Mouse (Mus musculus): ENCODE measurements at regions not wholly inside any gene's neighbourhood (a gene's known extent, or its start where the extent isn't known, plus 50 kb on each side); places are given as distances from the start of the nearest gene placed in this dataset.

DNA sequence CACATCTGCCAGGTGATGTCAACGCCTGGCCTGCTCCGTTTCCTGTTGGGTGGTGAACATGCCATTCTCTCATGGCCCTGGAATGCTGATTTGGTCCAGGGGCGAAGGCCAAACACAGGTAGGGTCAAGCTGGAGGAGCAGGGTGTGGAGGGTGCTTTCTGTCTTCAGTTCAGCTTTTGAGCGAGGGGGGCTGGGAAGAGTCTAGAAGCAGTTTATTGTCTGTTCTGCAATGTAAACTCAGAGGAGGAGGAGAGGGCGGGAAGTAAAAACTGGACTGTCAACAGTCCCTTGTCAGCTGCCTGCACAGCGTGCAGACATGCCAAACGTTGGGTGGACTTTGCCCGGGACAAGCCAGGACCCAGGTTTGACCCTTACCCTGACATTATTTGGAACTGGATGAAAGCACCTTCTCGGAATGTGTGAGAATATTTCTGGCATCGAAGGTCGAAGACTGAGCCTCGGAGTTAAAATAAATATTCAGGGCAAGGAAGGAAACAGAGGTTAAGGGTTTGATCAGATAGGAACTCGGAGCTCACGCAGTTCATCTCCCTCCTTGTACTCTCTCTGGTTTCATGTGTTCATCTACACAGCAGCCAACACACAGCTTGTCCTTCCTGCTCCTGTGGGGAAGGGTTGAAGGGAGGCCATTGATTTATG is 183.3 kb upstream of the Gm5148 start:
- Histone ChIP-seq H3K27ac (peak overlapping the region; percentile 2; the same call in 1 of the 2 replicates), H3K4me2 (replicated peaks) (peak overlapping the region; percentile 0; the same call in 1 of the 2 replicates), H3K9ac (no peak overlapping the region), H3K4me1 (replicated peaks) (peaks cover 10% of the 10 kb centered on the region), H3K36me3 (no peaks in the 10 kb centered on the region), H3K27me3 (replicated peaks) (no peaks in the 10 kb centered on the region), H3K9me3 (no peaks in the 10 kb centered on the region), H3K4me3 (replicated peaks) (no peak overlapping the region)
- WGBS = 10% methylated on average over 14 of the region's 14 CpGs
- peak; percentile 90 for ATAC-seq

- Histone ChIP-seq H3K36me3 (no peaks in the 10 kb centered on the region), H3K4me1 (replicated peaks) (peaks cover 10% of the 10 kb centered on the region), H3K9ac (no peak overlapping the region), H3K4me3 (replicated peaks) (no peak overlapping the region), H3K4me2 (replicated peaks) (peak overlapping the region; percentile 0; the same call in 1 of the 2 replicates), H3K27me3 (replicated peaks) (no peaks in the 10 kb centered on the region), H3K27ac (peak overlapping the region; percentile 25), H3K9me3 (no peaks in the 10 kb centered on the region)
- WGBS = 15% methylated on average over 5 of the region's 5 CpGs
- peak; percentile 46; the same call in 1 of the 2 replicates for ATAC-seq
These were observed 182.5 kb upstream of the Gm5148 start for GRCm38 (mm10) chr3:37906806-37907251.

- no peak for ATAC-seq
- Histone ChIP-seq H3K27me3 (replicated peaks) (no peaks in the 10 kb centered on the region), H3K36me3 (no peaks in the 10 kb centered on the region), H3K4me2 (replicated peaks) (no peak overlapping the region), H3K4me1 (replicated peaks) (peaks cover 10% of the 10 kb centered on the region), H3K9me3 (no peaks in the 10 kb centered on the region), H3K9ac (no peak overlapping the region), H3K4me3 (replicated peaks) (no peak overlapping the region), H3K27ac (no peak overlapping the region)
- 61% methylated on average over 3 of the region's 3 CpGs for WGBS
These were observed 179.9 kb upstream of the Gm5148 start for GRCm38 (mm10) chr3:37904188-37904587.

DNA sequence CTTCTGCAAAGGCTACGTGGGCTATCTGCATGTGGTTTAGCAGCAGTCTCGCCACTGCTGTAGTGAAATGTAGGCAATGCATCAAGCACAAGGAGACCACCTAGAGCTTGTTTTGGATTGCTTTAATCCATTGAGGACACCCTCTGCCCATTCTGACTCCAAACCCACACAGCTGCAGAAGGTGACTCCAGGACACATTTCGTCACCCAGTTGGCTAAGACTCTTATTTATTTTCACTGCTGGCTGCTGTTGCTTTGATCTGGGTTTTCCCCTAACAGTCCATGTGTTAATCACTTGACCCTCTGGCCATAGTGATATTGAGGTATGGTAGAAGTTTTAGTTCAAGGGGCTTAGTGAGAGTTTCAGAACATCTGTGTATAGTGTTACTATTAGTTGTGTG is 179.2 kb upstream of the Gm5148 start:
- no peaks in the 10 kb centered on the region for H3K27me3 ChIP-seq (replicated peaks)
- H3K4me3 ChIP-seq (replicated peaks) = no peak overlapping the region
- H3K9me3 ChIP-seq = no peaks in the 10 kb centered on the region
- ATAC-seq = no peak
- no peak overlapping the region for H3K27ac ChIP-seq
- peaks cover 10% of the 10 kb centered on the region for H3K4me1 ChIP-seq (replicated peaks)
- H3K9ac ChIP-seq = no peak overlapping the region
- 91% methylated on average over 3 of the region's 3 CpGs for WGBS
- no peak overlapping the region for H3K4me2 ChIP-seq (replicated peaks)
- H3K36me3 ChIP-seq = no peaks in the 10 kb centered on the region

GRCm38 (mm10) chr3:37903021-37903420 is 178.7 kb upstream of the Gm5148 start:
- 85% methylated on average over 4 of the region's 4 CpGs for WGBS
- Histone ChIP-seq H3K36me3 (no peaks in the 10 kb centered on the region), H3K4me3 (replicated peaks) (no peak overlapping the region), H3K27me3 (replicated peaks) (no peaks in the 10 kb centered on the region), H3K4me1 (replicated peaks) (peaks cover 10% of the 10 kb centered on the region), H3K9ac (no peak overlapping the region), H3K9me3 (no peaks in the 10 kb centered on the region), H3K4me2 (replicated peaks) (no peak overlapping the region), H3K27ac (no peak overlapping the region)
- ATAC-seq = no peak

DNA sequence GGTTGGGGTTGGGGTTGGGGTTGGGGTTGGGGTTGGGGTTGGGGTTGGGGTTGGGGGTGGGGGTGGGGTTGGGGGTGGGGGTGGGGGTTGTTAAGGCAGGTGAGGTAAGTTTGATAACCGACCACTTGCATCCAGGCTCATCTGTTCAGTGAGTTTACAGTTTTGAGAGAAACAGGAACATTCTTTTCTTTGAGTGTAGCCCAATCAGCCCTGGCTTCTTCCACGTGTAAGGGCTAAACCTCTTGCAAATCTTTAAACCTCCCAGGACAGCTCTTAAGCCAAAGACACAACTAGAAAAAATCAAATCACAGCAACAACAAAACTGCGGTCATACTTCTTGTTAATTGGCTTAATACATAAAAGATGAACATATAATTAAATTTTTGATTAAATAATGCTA is 173.1 kb upstream of the Gm5148 start:
- 42% methylated on average over 3 of the region's 3 CpGs for WGBS
- H3K27ac ChIP-seq = no peak overlapping the region
- H3K27me3 ChIP-seq (replicated peaks) = no peaks in the 10 kb centered on the region
- no peak overlapping the region for H3K4me2 ChIP-seq (replicated peaks)
- H3K4me1 ChIP-seq (replicated peaks) = no peaks in the 10 kb centered on the region
- H3K9me3 ChIP-seq = no peaks in the 10 kb centered on the region
- H3K9ac ChIP-seq = no peak overlapping the region
- no peaks in the 10 kb centered on the region for H3K36me3 ChIP-seq
- ATAC-seq = no peak
- no peak overlapping the region for H3K4me3 ChIP-seq (replicated peaks)

DNA sequence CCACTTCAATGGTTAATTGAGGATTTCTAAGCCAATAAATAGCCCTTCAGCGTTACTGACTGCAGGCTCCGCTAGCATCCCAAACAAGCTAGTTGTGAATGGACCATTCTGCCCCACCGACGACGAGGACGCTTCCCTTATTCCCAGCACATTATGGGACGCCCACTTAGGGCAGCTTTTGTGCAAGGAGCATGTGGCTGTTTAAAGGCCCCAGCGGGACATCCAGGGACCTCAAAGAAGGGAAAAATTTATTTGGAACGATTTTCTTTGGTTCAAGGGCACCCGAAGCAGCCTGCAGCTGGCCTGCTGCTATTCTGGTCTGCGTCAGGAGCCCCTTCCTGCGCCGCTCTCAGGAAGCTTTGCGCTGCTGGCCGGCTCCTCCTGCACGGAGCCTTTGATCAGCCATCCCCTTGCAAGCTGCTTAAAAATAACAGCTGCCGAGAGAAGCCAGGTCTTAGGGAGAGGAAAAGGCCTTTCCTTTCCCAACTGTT is 172.6 kb upstream of the Gm5148 start:
- 11% methylated on average over 17 of the region's 17 CpGs for WGBS
- peak overlapping the region; percentile 38 for H3K4me2 ChIP-seq (replicated peaks)
- no peaks in the 10 kb centered on the region for H3K4me1 ChIP-seq (replicated peaks)

GRCm38 (mm10) chr3:37894599-37894998 is 170.3 kb upstream of the Gm5148 start:
- Histone ChIP-seq H3K4me1 (replicated peaks) (no peaks in the 10 kb centered on the region), H3K36me3 (no peaks in the 10 kb centered on the region), H3K27ac (no peak overlapping the region), H3K4me3 (replicated peaks) (no peak overlapping the region), H3K4me2 (replicated peaks) (no peak overlapping the region), H3K27me3 (replicated peaks) (no peaks in the 10 kb centered on the region), H3K9ac (no peak overlapping the region), H3K9me3 (no peaks in the 10 kb centered on the region)
- ATAC-seq = no peak
- 55% methylated on average over 2 of the region's 2 CpGs for WGBS

More for the DNA sequence above, 172.6 kb upstream of the Gm5148 start:
- ATAC-seq = peak; percentile 81
- Histone ChIP-seq H3K4me3 (replicated peaks) (no peak overlapping the region), H3K36me3 (no peaks in the 10 kb centered on the region), H3K9me3 (no peaks in the 10 kb centered on the region), H3K27ac (peak overlapping the region; percentile 29; the same call in 1 of the 2 replicates), H3K9ac (no peak overlapping the region), H3K27me3 (replicated peaks) (no peaks in the 10 kb centered on the region)

- Histone ChIP-seq H3K36me3 (no peaks in the 10 kb centered on the region), H3K9ac (no peak overlapping the region), H3K4me3 (replicated peaks) (no peak overlapping the region), H3K9me3 (no peaks in the 10 kb centered on the region), H3K4me1 (replicated peaks) (0 out of 2 replicates have a peak, but pooled peaks cover 3% of the 10 kb centered on the region), H3K27ac (no peak overlapping the region), H3K4me2 (replicated peaks) (no peak overlapping the region), H3K27me3 (replicated peaks) (no peaks in the 10 kb centered on the region)
- ATAC-seq = no peak
- 76% methylated on average over 1 of the region's 1 CpGs for WGBS
These were observed 165.9 kb upstream of the Gm5148 start for GRCm38 (mm10) chr3:37890202-37890601.

DNA sequence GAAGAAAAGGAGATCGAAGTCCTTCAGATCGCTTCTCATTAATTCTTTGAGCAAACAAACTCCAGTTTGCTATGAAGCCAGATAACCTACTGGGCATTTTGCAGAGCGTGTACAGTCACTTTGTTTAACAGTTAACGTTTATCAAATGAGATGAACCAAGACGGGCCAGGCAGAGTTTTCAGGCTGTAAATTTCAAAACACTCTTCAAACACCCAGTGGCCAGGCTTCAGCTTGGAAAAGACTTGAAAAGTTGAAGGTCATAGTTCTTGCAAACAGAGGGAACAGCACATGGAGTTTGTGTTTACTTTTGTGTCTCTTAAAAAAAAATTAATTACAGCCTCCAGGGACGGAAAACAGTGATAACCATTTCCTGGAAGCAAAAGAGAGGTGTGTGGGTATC is 164.2 kb upstream of the Gm5148 start:
- WGBS = 15% methylated on average over 6 of the region's 6 CpGs
- no peak overlapping the region for H3K4me3 ChIP-seq (replicated peaks)
- H3K9ac ChIP-seq = no peak overlapping the region
- 0 out of 2 replicates have a peak, but pooled peaks cover 3% of the 10 kb centered on the region for H3K4me1 ChIP-seq (replicated peaks)
- no peak overlapping the region for H3K27ac ChIP-seq
- no peaks in the 10 kb centered on the region for H3K27me3 ChIP-seq (replicated peaks)
- H3K36me3 ChIP-seq = no peaks in the 10 kb centered on the region
- H3K4me2 ChIP-seq (replicated peaks) = no peak overlapping the region
- H3K9me3 ChIP-seq = no peaks in the 10 kb centered on the region
- ATAC-seq = no peak

- no peak overlapping the region for H3K4me3 ChIP-seq (replicated peaks)
- H3K4me1 ChIP-seq (replicated peaks) = 0 out of 2 replicates have a peak, but pooled peaks cover 3% of the 10 kb centered on the region
- H3K27me3 ChIP-seq (replicated peaks) = no peaks in the 10 kb centered on the region
- 84% methylated on average over 3 of the region's 3 CpGs for WGBS
- H3K4me2 ChIP-seq (replicated peaks) = no peak overlapping the region
- H3K36me3 ChIP-seq = no peaks in the 10 kb centered on the region
- no peak for ATAC-seq
- H3K9ac ChIP-seq = no peak overlapping the region
- no peak overlapping the region for H3K27ac ChIP-seq
- no peaks in the 10 kb centered on the region for H3K9me3 ChIP-seq
These were observed 163.4 kb upstream of the Gm5148 start for GRCm38 (mm10) chr3:37887711-37888110.

DNA sequence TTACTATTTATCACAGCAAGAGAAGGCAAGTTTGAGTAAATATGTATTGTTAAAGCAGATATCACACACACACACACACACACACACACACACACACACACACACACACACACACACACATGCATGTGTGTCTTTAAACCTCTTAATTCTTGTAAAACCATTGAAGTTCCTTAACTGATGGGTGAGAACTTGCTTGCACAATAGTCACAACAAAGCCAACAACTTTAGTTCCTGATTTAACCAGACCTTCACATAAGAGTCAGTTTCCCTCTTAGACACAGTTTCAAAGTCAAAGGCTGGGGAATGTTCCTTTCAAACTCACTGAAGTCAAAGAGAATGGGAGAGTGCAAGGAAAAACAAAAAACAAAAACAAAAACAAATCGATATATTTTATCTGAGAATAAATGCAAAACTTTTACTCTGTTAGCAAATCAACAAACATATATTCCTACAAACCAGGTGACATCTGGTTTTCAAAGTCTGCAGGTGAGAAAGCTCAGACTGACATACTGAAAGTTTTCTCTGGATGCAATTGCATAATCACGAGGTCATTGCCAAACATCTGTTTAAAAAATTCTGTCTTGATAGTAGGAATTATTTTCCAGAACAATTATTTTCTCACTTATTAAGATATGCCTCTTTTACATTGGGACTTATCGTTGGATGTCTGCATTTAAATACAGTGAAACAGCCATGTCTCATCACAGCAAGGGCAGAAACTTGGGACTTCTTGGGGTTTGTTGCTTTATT is 162.6 kb upstream of the Gm5148 start:
- no peaks in the 10 kb centered on the region for H3K36me3 ChIP-seq
- H3K27ac ChIP-seq = no peak overlapping the region
- no peak for ATAC-seq
- H3K9me3 ChIP-seq = no peaks in the 10 kb centered on the region
- no peak overlapping the region for H3K9ac ChIP-seq
- H3K4me3 ChIP-seq (replicated peaks) = no peak overlapping the region
- no peak overlapping the region for H3K4me2 ChIP-seq (replicated peaks)
- H3K27me3 ChIP-seq (replicated peaks) = no peaks in the 10 kb centered on the region
- H3K4me1 ChIP-seq (replicated peaks) = 0 out of 2 replicates have a peak, but pooled peaks cover 3% of the 10 kb centered on the region
- 86% methylated on average over 3 of the region's 3 CpGs for WGBS
